Mouse (Mus musculus) heart, adult 8-10 months (tissue): ENCODE results near the gene Sgpl1. TPM values are rescaled to one million over a fixed set of nuclear protein-coding genes. Genes with fewer than 3 reads are reported as not detected.

Source experiments
- DNase-seq: peaks from one replicate; pipeline ENCODE4 v3.0.0; 2022; ENCODE audit warnings: low spot score
- microRNA-seq: library from miRNA; unstranded; fragments of <30 nt; microRNA quantifications from one replicate; pipeline ENCODE4 v1.2.0, GENCODE M21; 2022
- total RNA-seq, 4 experiments: library from RNA; stranded (reverse); gene quantifications; 2 replicates each; pipeline ENCODE4 v1.2.4; 2022

The Sgpl1 gene
- total RNA-seq, 4 experiments from 2014 or later = 13.9 to 17.0 (median 15.4) TPM

DNA sequence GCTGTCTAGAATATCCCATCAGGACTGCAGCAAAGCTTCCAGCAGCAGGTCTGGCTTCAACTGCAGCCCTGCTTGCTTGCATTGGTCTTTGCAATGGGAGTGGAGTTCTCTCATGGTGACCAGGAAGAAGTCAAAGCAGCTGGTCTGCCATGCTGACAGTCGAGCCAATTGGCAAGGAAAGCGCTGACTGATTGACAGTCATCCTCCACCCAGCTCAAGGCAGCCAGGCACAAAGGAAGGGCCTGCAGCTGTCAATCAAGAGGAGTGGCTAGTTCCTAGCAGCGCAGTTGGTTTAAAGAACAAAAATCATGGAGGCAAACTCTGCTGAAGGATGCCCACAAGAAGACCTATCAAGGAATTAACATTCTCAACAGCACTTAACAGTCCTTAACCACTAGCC, 61.0 kb downstream of the Sgpl1 start:
- DNase-seq = no peak

DNA sequence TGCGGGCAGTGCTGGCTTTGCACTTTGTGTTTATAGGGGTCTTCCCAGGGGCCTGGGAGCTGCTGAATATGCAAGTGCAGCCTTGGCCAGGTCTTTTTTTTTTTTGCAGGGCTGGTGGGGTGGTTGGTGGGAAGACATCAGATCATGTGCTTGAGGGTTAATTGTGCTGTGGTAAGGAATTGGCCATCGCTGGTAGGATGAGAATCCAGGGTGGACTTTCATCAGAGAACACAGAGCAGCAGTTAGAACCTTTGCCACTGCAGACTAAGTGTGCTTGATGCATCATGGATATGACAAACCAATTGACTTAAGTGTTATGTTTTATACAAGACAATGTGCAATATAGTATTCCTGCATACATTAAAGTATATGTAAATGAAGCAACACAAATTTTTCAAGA, 62.1 kb downstream of the Sgpl1 start:
- DNase-seq = no peak

DNA sequence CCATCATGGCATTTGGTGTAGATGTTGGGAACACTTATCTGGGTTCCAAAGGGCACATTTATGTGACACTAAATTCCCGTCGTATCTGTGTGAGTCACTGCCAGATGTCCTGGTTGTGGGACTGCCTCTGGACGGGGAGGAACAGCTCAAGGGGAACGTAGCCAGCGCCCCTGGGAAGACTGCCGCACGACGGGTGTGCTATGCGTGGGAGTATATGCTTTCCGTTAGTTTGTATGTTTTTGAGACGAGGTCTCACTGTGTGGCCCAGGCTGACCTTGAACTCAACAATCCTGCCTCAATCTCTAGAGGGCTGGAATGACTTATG, 66.6 kb downstream of the Sgpl1 start:
- DNase-seq = no peak

DNA sequence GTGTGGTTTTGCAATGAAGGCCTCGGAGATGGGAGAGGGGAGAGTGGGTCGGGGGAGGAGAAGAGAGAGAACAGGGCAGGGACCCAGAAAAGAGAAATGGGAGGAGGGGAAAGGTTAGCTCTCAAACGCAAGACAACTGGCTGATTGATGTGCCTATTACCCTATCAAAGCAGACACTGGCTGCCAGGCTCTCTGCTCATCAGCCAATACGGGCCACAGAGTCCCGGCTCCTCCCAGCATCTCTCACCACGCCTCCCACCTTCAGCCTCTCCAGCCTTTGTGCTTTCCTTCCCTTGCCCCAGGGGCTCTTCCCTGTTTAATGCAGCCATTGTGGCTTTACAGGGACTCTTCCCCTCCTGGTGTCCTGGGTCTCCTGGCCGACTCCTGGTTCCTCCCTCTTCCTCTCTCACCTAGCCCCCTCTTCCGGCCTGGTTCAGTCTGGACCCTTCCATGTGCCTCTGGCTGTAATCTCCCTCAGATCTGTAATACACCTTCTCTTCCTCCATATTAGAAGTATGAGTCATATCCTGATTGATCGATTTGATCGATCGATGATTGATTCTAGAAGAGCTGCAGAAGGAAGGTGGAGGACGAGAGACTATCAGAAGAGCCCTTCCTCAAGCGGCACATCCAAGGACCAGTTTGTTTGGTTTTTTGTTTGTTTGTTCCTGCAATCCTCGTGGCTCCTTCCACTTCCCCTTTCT, 67.1 kb downstream of the Sgpl1 start:
- DNase-seq = peak; percentile 41

DNA sequence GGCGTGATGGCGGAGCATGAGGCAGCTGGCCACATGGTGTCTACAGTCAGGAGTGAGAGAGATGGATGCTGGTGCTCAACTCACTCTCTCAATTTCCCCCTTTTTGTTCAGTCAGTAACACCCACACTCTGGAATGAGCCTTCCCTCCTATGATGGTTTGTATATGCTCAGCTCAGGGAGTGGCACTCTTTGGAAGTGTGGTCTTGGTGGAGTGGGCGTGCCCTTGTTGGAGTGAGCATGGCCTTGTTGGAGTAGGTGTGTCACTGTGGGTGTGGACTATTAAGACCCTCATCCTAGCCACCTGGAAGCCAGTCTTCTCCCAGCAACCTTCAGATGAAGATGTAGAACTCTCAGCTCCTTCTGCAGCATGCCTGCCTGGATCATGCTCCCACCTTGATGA, 71.9 kb downstream of the Sgpl1 start:
- no peak for DNase-seq

DNA sequence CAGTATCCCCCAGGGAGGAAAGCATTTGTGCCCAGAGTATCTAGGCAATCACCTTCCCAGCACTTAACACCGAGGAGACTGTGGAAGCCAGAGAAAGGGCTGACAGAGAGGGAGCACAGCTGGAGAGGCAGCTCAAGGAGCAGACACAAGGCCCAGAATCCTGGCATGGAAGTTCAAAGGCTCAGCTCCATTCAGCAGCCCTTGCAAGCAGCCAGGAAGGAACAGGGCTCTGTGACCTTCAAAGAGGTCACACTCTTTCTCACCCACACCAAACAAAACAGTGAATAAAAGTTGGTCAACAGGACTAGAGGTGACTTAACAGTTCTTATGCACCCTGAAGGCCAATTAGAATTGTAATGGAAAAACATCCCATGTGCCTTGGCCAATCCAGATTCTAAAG, 72.9 kb downstream of the Sgpl1 start:
- no peak for DNase-seq

DNA sequence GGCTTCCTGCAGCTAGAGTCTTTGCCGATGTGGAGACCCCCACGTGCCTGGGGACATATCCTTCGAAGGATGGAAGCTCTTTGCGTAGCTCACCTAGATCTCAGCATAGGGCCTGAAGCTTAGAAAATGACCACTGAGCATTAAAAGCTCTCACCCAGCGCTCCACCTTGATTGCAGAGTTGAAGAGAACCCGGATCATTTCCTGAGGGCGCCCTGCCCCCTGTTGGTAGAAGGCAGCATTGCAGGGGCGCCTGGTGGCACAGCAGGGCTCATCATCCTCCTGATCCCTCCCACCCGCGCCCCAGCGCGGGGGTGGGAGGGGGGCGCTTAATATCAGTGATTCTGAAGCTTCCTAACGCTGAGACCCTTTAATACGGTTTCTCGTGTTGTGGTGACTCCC, 75.2 kb downstream of the Sgpl1 start:
- DNase-seq = no peak

DNA sequence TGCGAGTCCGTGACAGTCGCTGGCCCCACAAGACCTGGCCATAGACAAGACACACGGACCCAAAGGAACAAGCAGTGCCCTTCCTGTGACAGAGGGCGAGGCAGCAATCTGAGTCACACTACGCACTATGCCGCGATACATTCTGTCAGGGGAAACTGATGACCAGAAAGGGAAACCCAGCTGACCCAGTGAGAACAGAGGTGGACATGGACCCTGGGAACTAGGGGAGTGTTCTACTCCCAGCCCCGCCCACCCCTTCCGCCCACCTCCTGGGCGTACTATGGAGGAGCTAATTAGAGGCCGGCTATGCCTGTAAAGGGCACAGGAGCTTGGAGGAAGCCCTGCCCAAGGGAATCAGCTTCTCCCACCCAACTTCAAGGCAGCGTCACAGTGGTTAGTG, 78.3 kb downstream of the Sgpl1 start:
- DNase-seq = no peak

DNA sequence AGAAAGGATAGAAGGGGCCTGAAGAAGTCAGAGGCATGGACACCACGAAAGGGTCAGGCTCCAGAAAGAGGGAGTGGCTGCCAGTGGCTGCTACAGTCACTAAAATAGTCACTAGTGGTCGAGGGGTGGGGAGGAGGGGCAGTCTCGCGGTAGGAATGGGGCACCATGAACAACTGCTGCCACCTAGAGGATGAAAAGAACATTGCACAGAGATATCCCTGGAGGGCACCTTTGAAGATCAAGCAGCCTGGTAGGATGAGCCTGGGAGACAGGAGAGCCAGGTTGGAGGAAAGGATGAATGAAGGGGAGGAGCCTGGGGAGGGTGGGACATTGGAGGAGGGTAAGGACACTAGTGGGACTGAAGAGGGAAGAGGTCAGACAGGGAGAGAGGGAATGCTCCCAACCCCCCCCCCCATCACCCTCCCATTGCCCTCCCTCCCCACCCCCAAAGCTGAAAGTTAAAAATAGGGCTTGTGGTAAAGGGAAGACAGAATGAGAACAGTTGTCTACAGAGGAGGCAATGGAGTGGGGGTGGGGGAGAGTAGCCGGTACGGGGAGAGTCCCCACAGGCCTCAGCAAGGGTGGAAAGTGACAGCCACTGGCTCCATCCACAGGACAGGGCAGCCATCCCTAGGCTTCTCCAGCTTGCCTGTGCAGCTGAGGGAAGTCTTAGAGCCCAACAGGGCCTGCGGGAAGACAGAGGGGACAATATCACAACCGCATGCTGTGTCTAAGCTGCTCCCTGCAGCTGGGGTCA, 78.9 kb downstream of the Sgpl1 start:
- peak; percentile 71 for DNase-seq

DNA sequence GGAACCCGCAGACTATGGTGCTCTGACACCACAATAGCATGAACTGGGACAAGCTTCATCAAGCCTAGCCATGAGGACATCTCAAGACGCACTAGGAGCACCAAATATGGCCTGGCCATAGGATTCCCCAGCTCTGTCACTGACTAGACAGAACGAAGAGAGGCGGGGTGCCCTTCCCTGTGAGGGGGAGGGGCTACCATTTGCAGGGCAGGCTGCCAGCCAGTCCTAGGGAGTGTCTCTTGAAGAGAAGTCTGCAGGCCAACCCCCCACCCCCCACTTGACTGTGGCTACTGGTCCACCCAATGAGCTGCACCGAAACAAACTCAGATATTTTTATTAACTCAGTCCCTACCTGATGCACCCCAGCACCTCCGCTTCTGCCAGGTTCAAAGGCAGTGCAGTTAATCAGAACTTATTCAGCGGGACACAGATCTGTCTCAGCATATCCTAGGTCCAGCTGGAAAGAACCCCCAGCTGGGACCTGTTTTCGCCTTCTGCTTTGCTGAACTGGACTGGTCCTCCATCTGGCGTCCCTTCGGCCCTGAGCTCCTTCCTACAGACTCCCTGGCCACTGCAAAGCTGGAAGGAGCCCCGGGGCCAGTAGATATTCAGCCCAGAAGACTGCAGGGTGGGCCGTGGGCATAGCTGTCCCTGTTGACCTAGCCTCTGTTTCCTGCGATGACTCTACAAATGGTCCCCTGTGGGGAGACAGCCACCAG, 82.1 kb downstream of the Sgpl1 start:
- DNase-seq = no peak

DNA sequence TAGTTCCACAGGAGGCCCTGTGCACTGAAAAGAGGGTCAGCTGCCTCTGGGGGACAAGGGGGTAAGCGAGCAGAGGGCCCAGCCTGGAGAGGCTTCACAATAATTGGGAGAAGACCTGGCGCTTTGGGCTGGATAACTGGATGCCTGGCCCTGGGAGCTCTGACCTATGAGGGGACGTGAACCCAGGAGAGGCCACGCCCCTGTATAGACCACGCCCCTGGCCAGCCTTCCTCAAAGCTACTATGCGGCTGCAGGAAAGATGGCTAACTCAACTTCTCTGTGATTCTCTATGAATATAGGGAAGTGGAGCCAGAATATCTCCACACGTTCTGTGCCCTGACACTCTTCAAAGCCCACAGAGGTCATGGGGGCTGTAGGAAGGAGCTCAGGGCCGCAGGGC, 82.9 kb downstream of the Sgpl1 start:
- DNase-seq = no peak

DNA sequence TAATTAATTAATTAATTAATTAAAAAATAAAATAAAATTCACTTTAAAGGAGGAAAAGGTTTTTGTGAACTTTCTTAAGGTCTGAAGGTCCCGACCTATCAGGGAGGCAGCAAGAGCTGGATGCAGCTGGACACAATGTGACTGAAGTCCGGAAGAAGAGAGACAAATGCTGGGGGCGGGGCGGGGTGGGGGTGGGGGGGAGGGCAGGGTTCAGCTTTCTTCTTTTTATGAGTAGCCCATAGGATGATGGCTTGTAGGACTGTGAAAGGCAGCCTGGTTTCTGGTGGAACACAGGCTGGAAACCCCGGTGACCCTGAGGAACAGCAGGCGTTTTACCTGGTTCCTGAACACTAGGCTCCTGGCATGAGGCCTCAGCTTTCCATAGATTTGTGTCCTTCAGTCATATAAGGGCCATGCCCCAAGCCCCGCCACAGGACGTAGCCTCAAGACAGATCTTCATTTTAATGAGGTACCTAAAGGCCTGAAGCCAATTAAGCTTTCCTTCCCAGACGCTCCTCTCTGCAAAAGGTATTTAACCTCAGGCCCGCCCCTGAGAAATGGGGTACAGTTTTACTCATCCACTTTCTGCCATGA, 84.1 kb downstream of the Sgpl1 start:
- DNase-seq = no peak

DNA sequence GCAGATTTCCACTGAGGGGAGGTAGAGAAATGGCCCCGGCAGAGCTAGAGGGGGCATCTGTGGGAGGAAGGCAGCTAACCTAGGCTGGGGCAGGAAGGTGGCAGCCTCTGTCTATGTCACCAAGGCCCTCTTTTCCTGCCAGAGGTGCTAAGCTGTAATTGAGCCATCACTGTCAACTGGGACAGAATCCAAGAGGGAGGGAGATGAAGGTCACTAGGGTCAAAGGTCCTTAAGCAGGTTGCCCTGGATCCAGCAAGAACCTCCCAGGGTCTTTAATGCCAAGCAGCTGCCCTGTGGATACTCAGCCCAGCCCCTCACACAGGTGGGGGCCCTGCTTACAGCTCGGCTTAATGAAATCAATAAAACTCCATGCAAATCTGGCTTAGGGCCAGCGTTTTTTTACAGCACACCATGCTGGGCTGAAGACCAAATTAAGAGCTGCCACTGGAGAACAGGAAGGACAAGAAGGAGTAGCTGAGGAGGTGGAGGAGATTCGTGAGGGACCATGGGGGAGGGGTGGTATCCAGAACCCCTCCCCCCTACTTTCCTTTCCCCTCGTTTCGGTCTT, 87.9 kb downstream of the Sgpl1 start:
- DNase-seq = no peak

DNA sequence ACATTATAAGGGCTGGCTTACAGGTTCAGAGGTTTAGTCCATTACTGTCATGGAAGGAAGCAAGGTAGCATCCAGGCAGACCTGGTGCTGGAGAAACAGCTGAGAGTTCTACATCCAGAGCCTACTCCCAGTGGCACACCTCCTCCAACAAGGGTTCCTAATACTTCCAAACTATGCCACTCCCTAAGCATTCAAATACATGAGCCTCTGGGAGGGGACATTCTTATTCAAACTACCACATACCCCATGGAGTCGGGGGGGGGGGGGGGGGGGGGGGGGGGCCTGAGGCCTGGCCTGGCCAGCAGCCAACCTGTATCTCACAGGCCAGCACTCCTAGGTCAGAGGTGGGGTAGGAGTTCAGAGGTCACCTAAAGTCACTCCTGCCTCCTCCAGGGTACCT, 88.4 kb downstream of the Sgpl1 start:
- DNase-seq = no peak

DNA sequence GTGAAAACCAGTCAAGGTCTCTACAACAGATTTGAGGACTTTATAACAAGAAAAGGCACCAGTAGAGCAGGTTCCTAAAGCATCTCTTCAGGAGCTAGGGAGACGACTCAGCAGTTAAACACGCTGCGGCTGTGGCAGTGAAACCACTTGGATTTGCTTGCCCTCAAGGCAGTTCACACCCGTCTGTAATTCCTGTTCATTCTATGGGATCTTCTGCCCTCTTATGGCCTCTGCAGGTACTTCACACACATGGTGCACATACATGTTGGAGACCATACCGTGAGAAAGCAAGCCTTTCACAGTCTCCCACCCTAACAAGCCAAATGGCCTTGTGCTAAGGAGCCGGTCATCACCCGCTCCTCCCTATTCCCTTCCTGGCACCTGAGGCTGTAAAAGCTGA, 90.8 kb downstream of the Sgpl1 start:
- no peak for DNase-seq

DNA sequence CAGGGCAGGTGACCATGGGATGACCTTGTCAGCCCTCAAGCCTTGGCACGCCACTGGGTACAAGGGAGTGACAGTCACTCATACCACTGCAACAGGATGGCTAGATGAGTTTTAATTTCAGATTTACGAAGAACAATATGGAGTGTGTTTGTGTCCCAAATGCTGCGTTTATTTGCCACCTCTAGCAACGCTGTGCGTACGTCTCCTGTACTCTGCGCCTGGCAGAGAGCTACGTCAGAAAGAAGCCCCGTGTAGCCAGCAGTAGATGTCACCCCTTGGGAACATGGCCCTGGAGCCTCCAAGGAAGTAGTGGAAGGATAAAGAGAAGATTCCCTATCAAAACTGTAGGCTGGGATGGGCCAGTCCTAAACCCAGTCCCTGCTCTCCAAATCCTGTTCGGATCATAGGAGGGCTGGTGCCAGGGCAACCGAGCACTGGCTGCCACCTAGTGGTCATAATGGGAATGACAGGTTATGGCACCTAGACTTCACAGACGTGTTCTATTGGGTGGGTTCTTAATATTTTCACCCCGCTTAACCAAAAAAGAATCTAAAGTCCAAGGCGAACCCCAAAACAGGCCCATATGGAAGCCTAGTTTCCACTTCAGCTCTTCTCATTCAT, 95.4 kb downstream of the Sgpl1 start:
- peak; percentile 55 for DNase-seq

Small RNAs within 50 kb of the gene (microRNA-seq; reads per million reads assigned to microRNA genes)
- gene Gm44308 = not detected

Other genes starting within 250 kb of the Sgpl1 start
- gene Pcbd1, start 58.4 kb downstream of the Sgpl1 start, total RNA-seq = 1 to 10 TPM in 2 of 4 experiments, under 1 TPM in 2; 0.37 to 1.8 (median 0.92) TPM
- gene Tbata, start 24.3 kb upstream of the Sgpl1 start, total RNA-seq = not detected
- gene Adamts14, start 125.7 kb upstream of the Sgpl1 start, total RNA-seq = 1 to 10 TPM in 2 of 4 experiments, under 1 TPM in 2; 0.69 to 1.3 (median 0.96) TPM
- gene Prf1, start 150.1 kb upstream of the Sgpl1 start, total RNA-seq = under 1 TPM in 2 of 4 experiments, not detected in 2; 0.16 to 0.23 TPM
- gene Pald1, start 235.8 kb upstream of the Sgpl1 start, total RNA-seq = 10 to 100 TPM; 11.3 to 21.8 (median 12.9) TPM